Mouse (Mus musculus): Measurements from ENCODE around the gene Trak2. TPM values are rescaled to one million over a fixed set of nuclear protein-coding genes. Genes with fewer than 3 reads are reported as not detected.
"Not testable (repeated sequence)": the region's sequence is repeated elsewhere in the genome, so short reads cannot be mapped to it uniquely, and the experiment has no call there.

Trak2 gene
- polyA plus RNA-seq, 1 experiment from 2014 or later: 16.0 TPM

GRCm38 (mm10) chr1:58946718-58947117 is 26.5 kb downstream of the Trak2 start:
- 95% methylated on average over 9 of the region's 9 CpGs for WGBS (ENCODE audit: missing documents)
- H3K4me3 ChIP-seq (ENCODE audit: inconsistent target): no peak overlapping the region
- H3K36me3 ChIP-seq (ENCODE audit: inconsistent target): peaks cover 10% of the 10 kb centered on the region; the same call in 1 of the 2 replicates
- peaks cover 51% of the 10 kb centered on the region for H3K79me2 ChIP-seq (ENCODE audit: inconsistent target)
- H3K27ac ChIP-seq: no peak overlapping the region

DNA sequence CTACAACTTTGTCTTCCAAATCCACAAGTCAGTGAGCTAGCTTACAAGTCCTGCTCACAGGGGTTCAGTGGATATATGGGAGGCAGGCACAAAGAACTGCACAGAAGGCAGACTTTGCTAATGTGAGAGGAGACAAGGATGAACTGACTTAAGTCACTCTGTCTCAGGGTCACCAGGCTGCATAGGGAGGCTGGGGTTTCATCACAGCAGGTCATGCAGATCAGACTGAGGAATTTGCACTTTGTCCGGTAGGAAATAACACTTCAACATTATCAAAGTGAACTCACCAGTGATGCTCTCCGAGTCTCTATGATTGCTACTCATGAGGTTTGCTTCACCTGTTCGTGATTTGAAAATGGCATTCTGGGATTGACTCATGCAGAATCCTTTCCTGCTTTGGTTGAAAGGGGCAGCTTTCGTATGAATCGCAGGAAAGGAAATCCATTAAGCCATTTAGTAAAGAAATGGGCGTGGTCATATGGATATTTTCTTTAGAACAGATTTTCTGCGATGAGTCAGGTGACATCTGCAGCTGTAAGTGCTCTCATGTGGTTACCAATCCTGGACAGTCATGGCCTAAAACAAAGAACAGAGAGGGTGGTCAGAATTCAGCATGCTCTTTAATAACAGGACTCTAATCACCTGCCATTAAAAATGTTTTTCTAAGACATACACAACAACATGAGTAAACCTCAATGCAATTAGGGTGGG is 27.1 kb downstream of the Trak2 start:
- WGBS (ENCODE audit: missing documents): 93% methylated on average over 7 of the region's 7 CpGs
- no peak overlapping the region for H3K27ac ChIP-seq
- peaks cover 10% of the 10 kb centered on the region; the same call in 1 of the 2 replicates for H3K36me3 ChIP-seq (ENCODE audit: inconsistent target)
- H3K4me3 ChIP-seq (ENCODE audit: inconsistent target): no peak overlapping the region
- H3K79me2 ChIP-seq (ENCODE audit: inconsistent target): peaks cover 45% of the 10 kb centered on the region

DNA sequence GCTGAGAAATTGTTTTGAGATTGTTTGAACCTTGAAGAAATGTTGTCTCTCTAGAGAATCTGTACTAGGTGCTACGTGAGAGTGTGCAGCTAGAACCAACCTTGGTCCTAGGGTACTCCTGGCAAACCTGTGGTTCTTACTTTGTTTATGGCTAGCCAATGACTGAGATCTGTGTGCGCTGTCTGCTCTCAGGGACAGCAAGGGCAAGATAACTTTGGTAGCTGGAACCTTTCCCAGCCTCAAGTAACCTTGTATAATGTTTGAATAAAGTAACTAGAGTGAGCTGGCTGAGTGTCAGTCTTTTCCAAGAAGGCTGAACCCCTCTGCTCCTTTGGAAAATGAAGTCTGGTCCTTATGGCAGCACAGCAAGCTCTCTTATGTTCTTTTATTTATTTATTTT is 27.7 kb downstream of the Trak2 start:
- H3K4me3 ChIP-seq (ENCODE audit: inconsistent target): no peak overlapping the region
- no peak overlapping the region for H3K27ac ChIP-seq
- peaks cover 39% of the 10 kb centered on the region; the same call in 1 of the 2 replicates for H3K79me2 ChIP-seq (ENCODE audit: inconsistent target)
- peaks cover 10% of the 10 kb centered on the region; the same call in 1 of the 2 replicates for H3K36me3 ChIP-seq (ENCODE audit: inconsistent target)
- WGBS (ENCODE audit: missing documents): 100% methylated on average over 2 of the region's 2 CpGs

- no peaks in the 10 kb centered on the region for H3K79me2 ChIP-seq (ENCODE audit: inconsistent target)
- 94% methylated on average over 9 of the region's 9 CpGs for WGBS (ENCODE audit: missing documents)
- H3K27ac ChIP-seq: no peak overlapping the region
- no peak overlapping the region for H3K4me3 ChIP-seq (ENCODE audit: inconsistent target)
- no peaks in the 10 kb centered on the region for H3K36me3 ChIP-seq (ENCODE audit: inconsistent target)
These were observed 35.6 kb downstream of the Trak2 start for GRCm38 (mm10) chr1:58937606-58938099.

DNA sequence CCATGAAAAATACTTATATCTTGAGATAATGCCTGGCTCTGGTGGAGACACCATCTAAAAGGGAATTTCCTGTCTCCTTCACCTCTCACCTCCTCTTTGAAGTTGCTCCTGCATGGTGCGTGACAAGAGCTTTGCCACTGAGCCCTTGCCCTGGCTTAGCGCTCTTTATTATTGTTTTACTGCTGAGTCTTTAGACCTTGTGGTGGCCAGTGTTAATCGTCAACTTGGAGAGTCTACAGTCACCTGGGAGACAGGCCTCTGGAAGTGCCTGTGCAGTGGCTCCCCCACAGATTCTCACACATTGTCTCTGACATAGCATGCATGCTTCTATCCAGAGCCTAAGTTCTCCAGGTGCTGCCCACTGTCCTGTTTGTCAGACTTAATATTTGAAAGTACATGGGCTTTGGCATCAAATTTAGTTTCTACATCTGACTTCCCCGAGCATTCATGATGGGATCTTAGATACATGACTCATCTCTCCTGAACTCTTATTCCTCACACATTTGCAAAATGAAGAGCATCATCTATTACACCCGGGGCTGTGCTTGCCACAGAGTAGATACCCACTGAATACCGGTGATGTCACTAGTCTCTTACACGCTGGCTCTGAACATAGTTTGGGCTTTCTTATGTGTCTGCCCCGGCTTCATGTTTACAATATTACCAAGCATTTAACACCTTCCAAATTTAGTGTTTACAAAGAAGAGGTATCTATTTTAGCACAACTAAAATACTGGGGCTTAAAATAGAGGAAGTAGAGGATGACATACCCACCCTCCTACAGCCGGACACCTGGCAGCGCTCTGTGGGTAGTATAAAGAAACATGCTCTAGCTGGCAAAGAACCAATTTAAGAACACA is 36.3 kb downstream of the Trak2 start:
- H3K4me3 ChIP-seq (ENCODE audit: inconsistent target): no peak overlapping the region
- no peaks in the 10 kb centered on the region for H3K36me3 ChIP-seq (ENCODE audit: inconsistent target)
- H3K79me2 ChIP-seq (ENCODE audit: inconsistent target): no peaks in the 10 kb centered on the region
- WGBS (ENCODE audit: missing documents): 89% methylated on average over 10 of the region's 10 CpGs
- H3K27ac ChIP-seq: no peak overlapping the region

GRCm38 (mm10) chr1:58926664-58927063 is 46.6 kb downstream of the Trak2 start:
- Histone ChIP-seq H3K4me3 (ENCODE audit: inconsistent target) (no peak overlapping the region), H3K36me3 (ENCODE audit: inconsistent target) (peaks cover 4% of the 10 kb centered on the region; the same call in 1 of the 2 replicates), H3K79me2 (ENCODE audit: inconsistent target) (no peaks in the 10 kb centered on the region), H3K27ac (no peak overlapping the region)
- 96% methylated on average over 4 of the region's 5 CpGs for WGBS (ENCODE audit: missing documents)

DNA sequence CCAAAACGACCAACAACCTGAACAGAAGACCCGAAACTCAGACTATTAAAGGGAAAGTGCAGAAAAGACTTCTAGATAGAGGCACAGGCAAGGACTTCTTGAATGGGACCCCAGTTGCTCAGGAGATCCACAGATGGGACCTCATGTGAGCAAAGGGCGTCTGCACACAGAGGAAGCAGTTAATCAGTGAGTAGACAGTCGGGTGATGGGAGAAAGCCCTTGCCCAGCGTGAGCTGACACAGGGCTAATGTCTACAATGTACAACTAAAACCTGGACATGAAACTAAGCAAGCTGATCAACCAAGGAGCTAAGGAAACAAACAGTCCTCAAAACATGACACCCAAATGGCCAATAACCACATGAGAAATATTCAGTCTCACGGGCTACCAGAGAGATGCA is 55.7 kb downstream of the Trak2 start:
- H3K27ac ChIP-seq: no peak overlapping the region
- no peak overlapping the region for H3K4me3 ChIP-seq (ENCODE audit: inconsistent target)
- no peaks in the 10 kb centered on the region for H3K79me2 ChIP-seq (ENCODE audit: inconsistent target)
- peaks cover 77% of the 10 kb centered on the region for H3K36me3 ChIP-seq (ENCODE audit: inconsistent target)
- WGBS (ENCODE audit: missing documents): 86% methylated on average over 6 of the region's 6 CpGs

- H3K4me3 ChIP-seq (ENCODE audit: inconsistent target): no peak overlapping the region
- H3K36me3 ChIP-seq (ENCODE audit: inconsistent target): peaks cover 69% of the 10 kb centered on the region
- WGBS (ENCODE audit: missing documents): 94% methylated on average over 12 of the region's 12 CpGs
- no peaks in the 10 kb centered on the region for H3K79me2 ChIP-seq (ENCODE audit: inconsistent target)
- no peak overlapping the region for H3K27ac ChIP-seq
These were observed 63.5 kb downstream of the Trak2 start for GRCm38 (mm10) chr1:58909636-58910272.

- 95% methylated on average over 9 of the region's 9 CpGs for WGBS (ENCODE audit: missing documents)
- Histone ChIP-seq H3K79me2 (ENCODE audit: inconsistent target) (no peaks in the 10 kb centered on the region), H3K36me3 (ENCODE audit: inconsistent target) (peaks cover 27% of the 10 kb centered on the region; the same call in 1 of the 2 replicates), H3K4me3 (ENCODE audit: inconsistent target) (no peak overlapping the region), H3K27ac (no peak overlapping the region)
These were observed 69.5 kb downstream of the Trak2 start for GRCm38 (mm10) chr1:58903681-58904080.

GRCm38 (mm10) chr1:58897561-58897960 is 75.7 kb downstream of the Trak2 start:
- not testable (repeated sequence) for H3K79me2 ChIP-seq (ENCODE audit: inconsistent target); H3K36me3 ChIP-seq (ENCODE audit: inconsistent target); H3K27ac ChIP-seq; H3K4me3 ChIP-seq (ENCODE audit: inconsistent target)
- 7% methylated on average over 3 of the region's 3 CpGs for WGBS (ENCODE audit: missing documents)

- WGBS (ENCODE audit: missing documents): 64% methylated on average over 7 of the region's 8 CpGs
- not testable (repeated sequence) for H3K27ac ChIP-seq; H3K79me2 ChIP-seq (ENCODE audit: inconsistent target); H3K4me3 ChIP-seq (ENCODE audit: inconsistent target); H3K36me3 ChIP-seq (ENCODE audit: inconsistent target)
These were observed 80.8 kb downstream of the Trak2 start for GRCm38 (mm10) chr1:58892386-58892785.

DNA sequence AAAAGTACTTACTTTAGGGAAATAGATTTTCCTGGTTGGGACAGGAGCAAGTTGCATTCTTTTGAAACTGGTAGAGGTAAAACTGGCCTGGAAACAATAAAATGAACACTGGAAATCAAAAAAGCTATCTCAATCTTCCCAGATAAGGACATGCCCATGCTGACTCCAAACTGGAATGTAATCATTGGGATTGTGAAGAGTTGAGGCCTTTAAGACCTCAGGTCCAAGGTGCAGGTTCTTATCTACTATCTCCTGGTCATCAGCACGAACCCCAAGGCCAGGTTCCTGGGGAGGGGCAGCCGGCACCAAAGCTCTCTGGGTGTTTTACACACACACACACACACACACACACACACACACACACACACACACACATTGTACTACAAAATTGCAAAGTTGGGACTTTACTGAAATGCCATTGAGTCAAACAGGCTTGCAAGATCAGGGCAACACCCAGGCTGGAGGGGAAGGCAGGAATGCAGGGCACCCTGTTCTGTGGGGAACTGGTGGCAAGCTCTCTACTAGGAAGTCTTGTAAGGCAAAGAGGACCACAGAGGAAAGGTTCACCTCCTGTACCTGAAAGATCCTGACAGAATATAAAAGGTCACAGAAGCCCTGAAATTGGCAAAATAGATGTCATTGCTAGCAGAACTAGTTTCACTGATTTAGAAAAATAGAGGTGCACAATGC is 81.6 kb downstream of the Trak2 start:
- H3K4me3 ChIP-seq (ENCODE audit: inconsistent target); H3K79me2 ChIP-seq (ENCODE audit: inconsistent target); H3K27ac ChIP-seq; H3K36me3 ChIP-seq (ENCODE audit: inconsistent target): not testable (repeated sequence)
- no CpG with 5 or more reads among the region's 2 CpGs for WGBS (ENCODE audit: missing documents)

- not testable (repeated sequence) for H3K36me3 ChIP-seq (ENCODE audit: inconsistent target); H3K27ac ChIP-seq; H3K79me2 ChIP-seq (ENCODE audit: inconsistent target); H3K4me3 ChIP-seq (ENCODE audit: inconsistent target)
- 93% methylated on average over 4 of the region's 5 CpGs for WGBS (ENCODE audit: missing documents)
These were observed 82.4 kb downstream of the Trak2 start for GRCm38 (mm10) chr1:58890697-58891290.
